Mouse (Mus musculus): ENCODE data around the gene Gm49373. TPM values are rescaled to one million over a fixed set of nuclear protein-coding genes. Genes with fewer than 3 reads are reported as not detected.

The Gm49373 gene
- polyA plus RNA-seq, 2 experiments, result 1.0 to 1.9 TPM

- peaks cover 76% of the 10 kb centered on the region for H3K27me3 ChIP-seq (ENCODE audit: control insufficient read depth, insufficient read depth, low read length)
- ATAC-seq (ENCODE audit: low FRiP score, low read depth) (no peak), DNase-seq (ENCODE audit: low spot score) (no peak)
- H3K27ac ChIP-seq (replicated peaks; ENCODE audit: low read depth, low read length), result no peak overlapping the region
- H3K36me3 ChIP-seq (ENCODE audit: control insufficient read depth, insufficient read depth, low read length), result no peaks in the 10 kb centered on the region
- no peak overlapping the region for H3K9ac ChIP-seq (ENCODE audit: low read depth, low read length, severe bottlenecking)
- no peaks in the 10 kb centered on the region for H3K9me3 ChIP-seq (ENCODE audit: control insufficient read depth, low read length)
- peaks cover 32% of the 10 kb centered on the region for H3K4me1 ChIP-seq (ENCODE audit: control insufficient read depth, insufficient read depth, low read length)
- H3K4me2 ChIP-seq (replicated peaks; ENCODE audit: low read depth, low read length, severe bottlenecking), result peak overlapping the region; percentile 92
- 2% methylated on average over 7 of the region's 7 CpGs for WGBS
- no peak for TF ChIP-seq POLR2A (IDR thresholded peaks at IDR 0.05; ENCODE audit: borderline replicate concordance, extremely low read depth, insufficient read depth, insufficient read length)
- H3K4me3 ChIP-seq (replicated peaks; ENCODE audit: low read length), result peak overlapping the region; percentile 49
Measured at GRCm38 (mm10) chr9:21032491-21032890, 40.4 kb downstream of the Gm49373 start.

- Histone ChIP-seq H3K27ac (replicated peaks; ENCODE audit: low read depth, low read length) (no peak within 1 kb of the TSS), H3K4me2 (replicated peaks; ENCODE audit: low read depth, low read length, severe bottlenecking) (peak within 1 kb of the TSS; percentile 92), H3K9me3 (ENCODE audit: control insufficient read depth, low read length) (no peaks in the 10 kb centered on the region), H3K4me3 (replicated peaks; ENCODE audit: low read length) (peak within 1 kb of the TSS; percentile 49), H3K9ac (ENCODE audit: low read depth, low read length, severe bottlenecking) (0 out of 2 replicates have a peak within 1 kb of the TSS, but pooled peaks have one; percentile 4), H3K4me1 (ENCODE audit: control insufficient read depth, insufficient read depth, low read length) (peaks cover 30% of the 10 kb centered on the region), H3K27me3 (ENCODE audit: control insufficient read depth, insufficient read depth, low read length) (peaks cover 70% of the 10 kb centered on the region), H3K36me3 (ENCODE audit: control insufficient read depth, insufficient read depth, low read length) (no peaks in the 10 kb centered on the region)
- ATAC-seq (ENCODE audit: low FRiP score, low read depth), result no peak
- WGBS, result under 1% methylated on average over 34 of the region's 35 CpGs
- no peak for DNase-seq (ENCODE audit: low spot score)
- TF ChIP-seq POLR2A (IDR thresholded peaks at IDR 0.05; ENCODE audit: borderline replicate concordance, extremely low read depth, insufficient read depth, insufficient read length), result no peak
Measured at GRCm38 (mm10) chr9:21031896-21032351, 41.0 kb downstream of the Gm49373 start, which contains the start of gene Icam5. TSS of gene Icam5 (plus strand) at chr9:21032073.

GRCm38 (mm10) chr9:21031251-21031895, 41.5 kb downstream of the Gm49373 start:
- Histone ChIP-seq H3K27ac (replicated peaks; ENCODE audit: low read depth, low read length) (no peak overlapping the region), H3K4me1 (ENCODE audit: control insufficient read depth, insufficient read depth, low read length) (peaks cover 25% of the 10 kb centered on the region), H3K9me3 (ENCODE audit: control insufficient read depth, low read length) (no peaks in the 10 kb centered on the region), H3K4me2 (replicated peaks; ENCODE audit: low read depth, low read length, severe bottlenecking) (peak overlapping the region; percentile 92), H3K9ac (ENCODE audit: low read depth, low read length, severe bottlenecking) (0 out of 2 replicates have a peak overlapping the region, but pooled peaks have one; percentile 4), H3K36me3 (ENCODE audit: control insufficient read depth, insufficient read depth, low read length) (no peaks in the 10 kb centered on the region), H3K4me3 (replicated peaks; ENCODE audit: low read length) (peak overlapping the region; percentile 49), H3K27me3 (ENCODE audit: control insufficient read depth, insufficient read depth, low read length) (peaks cover 65% of the 10 kb centered on the region)
- DNase-seq (ENCODE audit: low spot score), result peak; percentile 53
- peak; percentile 41 for ATAC-seq (ENCODE audit: low FRiP score, low read depth)
- TF ChIP-seq POLR2A (IDR thresholded peaks at IDR 0.05; ENCODE audit: borderline replicate concordance, extremely low read depth, insufficient read depth, insufficient read length), result no peak
- under 1% methylated on average over 36 of the region's 36 CpGs for WGBS

- Histone ChIP-seq H3K9me3 (ENCODE audit: control insufficient read depth, low read length) (no peaks in the 10 kb centered on the region), H3K27me3 (ENCODE audit: control insufficient read depth, insufficient read depth, low read length) (peaks cover 59% of the 10 kb centered on the region), H3K4me1 (ENCODE audit: control insufficient read depth, insufficient read depth, low read length) (peaks cover 25% of the 10 kb centered on the region), H3K27ac (replicated peaks; ENCODE audit: low read depth, low read length) (no peak overlapping the region), H3K36me3 (ENCODE audit: control insufficient read depth, insufficient read depth, low read length) (no peaks in the 10 kb centered on the region), H3K4me3 (replicated peaks; ENCODE audit: low read length) (peak overlapping the region; percentile 49), H3K9ac (ENCODE audit: low read depth, low read length, severe bottlenecking) (no peak overlapping the region), H3K4me2 (replicated peaks; ENCODE audit: low read depth, low read length, severe bottlenecking) (peak overlapping the region; percentile 92)
- TF ChIP-seq POLR2A (IDR thresholded peaks at IDR 0.05; ENCODE audit: borderline replicate concordance, extremely low read depth, insufficient read depth, insufficient read length), result no peak
- DNase-seq (ENCODE audit: low spot score) (peak; percentile 93), ATAC-seq (ENCODE audit: low FRiP score, low read depth) (peak; percentile 72)
- under 1% methylated on average over 13 of the region's 13 CpGs for WGBS
Measured at GRCm38 (mm10) chr9:21030781-21031250, 42.1 kb downstream of the Gm49373 start.

- H3K27me3 ChIP-seq (ENCODE audit: control insufficient read depth, insufficient read depth, low read length), result peaks cover 52% of the 10 kb centered on the region
- no peak for TF ChIP-seq POLR2A (IDR thresholded peaks at IDR 0.05; ENCODE audit: borderline replicate concordance, extremely low read depth, insufficient read depth, insufficient read length)
- 21% methylated on average over 22 of the region's 22 CpGs for WGBS
Measured at GRCm38 (mm10) chr9:21030055-21030600, 42.8 kb downstream of the Gm49373 start.

More at GRCm38 (mm10) chr9:21030055-21030600, 42.8 kb downstream of the Gm49373 start:
- H3K9me3 ChIP-seq (ENCODE audit: control insufficient read depth, low read length), result no peaks in the 10 kb centered on the region
- no peak overlapping the region for H3K27ac ChIP-seq (replicated peaks; ENCODE audit: low read depth, low read length)
- peak overlapping the region; percentile 92 for H3K4me2 ChIP-seq (replicated peaks; ENCODE audit: low read depth, low read length, severe bottlenecking)
- DNase-seq (ENCODE audit: low spot score) (no peak), ATAC-seq (ENCODE audit: low FRiP score, low read depth) (no peak)
- no peaks in the 10 kb centered on the region for H3K36me3 ChIP-seq (ENCODE audit: control insufficient read depth, insufficient read depth, low read length)
- peaks cover 25% of the 10 kb centered on the region for H3K4me1 ChIP-seq (ENCODE audit: control insufficient read depth, insufficient read depth, low read length)
- peak overlapping the region; percentile 49 for H3K4me3 ChIP-seq (replicated peaks; ENCODE audit: low read length)
- no peak overlapping the region for H3K9ac ChIP-seq (ENCODE audit: low read depth, low read length, severe bottlenecking)

Data from limb, embryonic 14.5 days (tissue).